Mouse (Mus musculus) midbrain, embryonic 10.5 days (tissue): Measurements from ENCODE around the gene Olfr1396. TPM values are rescaled to one million over a fixed set of nuclear protein-coding genes. Genes with fewer than 3 reads are reported as not detected.

ENCODE experiments used
- DNase-seq: peaks from one replicate; pipeline ENCODE4 v3.0.0-alpha.2; 2017; ENCODE audit warnings: low spot score
- H3K27ac ChIP-seq: fragments of 300-500 bp; sonication (generic); replicated peaks from 2 replicates; pipeline ENCODE4 v1.5.1; 2016; ENCODE audit warnings: mild to moderate bottlenecking
- H3K27me3 ChIP-seq: fragments of 300-500 bp; sonication (generic); 2 replicates; pipeline ENCODE4 v1.6.1; 2016; ENCODE audit warnings: low read depth, mild to moderate bottlenecking; ENCODE audit not compliant: poor library complexity, severe bottlenecking
- H3K36me3 ChIP-seq: fragments of 300-500 bp; sonication (generic); 2 replicates; pipeline ENCODE4 v1.6.1; 2016; ENCODE audit warnings: mild to moderate bottlenecking, moderate library complexity
- H3K4me1 ChIP-seq: fragments of 300-500 bp; sonication (generic); 2 replicates; pipeline ENCODE4 v1.6.1; 2016
- H3K4me3 ChIP-seq: fragments of 300-500 bp; sonication (generic); 2 replicates; pipeline ENCODE4 v1.5.1; 2016; ENCODE audit warnings: mild to moderate bottlenecking, moderate library complexity
- H3K9me3 ChIP-seq: fragments of 300-500 bp; sonication (generic); replicated peaks from 2 replicates; pipeline ENCODE4 v1.6.1; 2016; ENCODE audit warnings: mild to moderate bottlenecking
- WGBS: fragments of 180-500 bp; shearing (Covaris S2); methylation state at CpG from one replicate; pipeline ENCODE4 v1.1.7; 2016; 5-methylcytosine and 5-hydroxymethylcytosine counted together
- polyA plus RNA-seq: library from polyadenylated mRNA; unstranded; fragments of >200 nt; fragmentation: Nextera tagmentation; extraction: Ambion mirVana; gene quantifications from 2 replicates; pipeline ENCODE4 v1.2.1, GENCODE M21; 2016

Olfr1396 gene
- not detected in 2 replicates for polyA plus RNA-seq

- Histone ChIP-seq H3K4me1 (no peaks in the 10 kb centered on the region), H3K9me3 (no peaks in the 10 kb centered on the region), H3K27ac (no peak within 1 kb of the TSS), H3K36me3 (no peaks in the 10 kb centered on the region), H3K27me3 (no peaks in the 10 kb centered on the region), H3K4me3 (no peak within 1 kb of the TSS)
- no peak for DNase-seq
Observed at GRCm38 (mm10) chr11:49114774-49115173, at the start of gene Olfr1396. TSS of gene Olfr1396 (minus strand) at chr11:49114874.

GRCm38 (mm10) chr11:49156821-49157814 lies 42.4 kb upstream of the Olfr1396 start:
- H3K4me1 ChIP-seq = no peaks in the 10 kb centered on the region
- 91% methylated on average over 2 of the region's 2 CpGs for WGBS
- H3K4me3 ChIP-seq = no peak overlapping the region
- no peaks in the 10 kb centered on the region for H3K27me3 ChIP-seq
- no peak overlapping the region for H3K27ac ChIP-seq
- H3K9me3 ChIP-seq = 0 out of 2 replicates have a peak, but pooled peaks cover 5% of the 10 kb centered on the region
- no peaks in the 10 kb centered on the region for H3K36me3 ChIP-seq
- no peak for DNase-seq

- no peak within 1 kb of the TSS for H3K4me3 ChIP-seq
- H3K4me1 ChIP-seq = no peaks in the 10 kb centered on the region
- no peaks in the 10 kb centered on the region for H3K36me3 ChIP-seq
- no peaks in the 10 kb centered on the region for H3K27me3 ChIP-seq
- WGBS = 94% methylated on average over 1 of the region's 1 CpGs
- H3K27ac ChIP-seq = no peak within 1 kb of the TSS
- no peak for DNase-seq
- no peaks in the 10 kb centered on the region for H3K9me3 ChIP-seq
Observed at GRCm38 (mm10) chr11:49154077-49154476, 39.4 kb upstream of the Olfr1396 start, which contains the start of gene Olfr1394. TSS of gene Olfr1394 (plus strand) at chr11:49154377.

- 94% methylated on average over 6 of the region's 6 CpGs for WGBS
Observed at GRCm38 (mm10) chr11:49141974-49142373, 27.3 kb upstream of the Olfr1396 start, which contains the start of gene Olfr1395. TSS of gene Olfr1395 (plus strand) at chr11:49142274.

GRCm38 (mm10) chr11:49124169-49124568 lies 9.5 kb upstream of the Olfr1396 start:
- Histone ChIP-seq H3K4me3 (no peak overlapping the region), H3K27me3 (no peaks in the 10 kb centered on the region), H3K27ac (no peak overlapping the region), H3K36me3 (no peaks in the 10 kb centered on the region), H3K4me1 (no peaks in the 10 kb centered on the region), H3K9me3 (no peaks in the 10 kb centered on the region)
- DNase-seq = no peak
- 82% methylated on average over 2 of the region's 2 CpGs for WGBS

More at GRCm38 (mm10) chr11:49141974-49142373, 27.3 kb upstream of the Olfr1396 start, which contains the start of gene Olfr1395:
- Histone ChIP-seq H3K27me3 (no peaks in the 10 kb centered on the region), H3K9me3 (no peaks in the 10 kb centered on the region), H3K4me1 (no peaks in the 10 kb centered on the region), H3K27ac (no peak within 1 kb of the TSS), H3K4me3 (no peak within 1 kb of the TSS), H3K36me3 (no peaks in the 10 kb centered on the region)
- DNase-seq = no peak

GRCm38 (mm10) chr11:49119635-49120034 lies 5.0 kb upstream of the Olfr1396 start:
- Histone ChIP-seq H3K36me3 (no peaks in the 10 kb centered on the region), H3K27ac (no peak overlapping the region), H3K4me3 (no peak overlapping the region), H3K27me3 (no peaks in the 10 kb centered on the region), H3K4me1 (no peaks in the 10 kb centered on the region), H3K9me3 (no peaks in the 10 kb centered on the region)
- DNase-seq = no peak
- 76% methylated on average over 3 of the region's 3 CpGs for WGBS

GRCm38 (mm10) chr11:49114158-49114557 lies 516 bp downstream of the Olfr1396 start:
- no peak for DNase-seq
- Histone ChIP-seq H3K36me3 (no peaks in the 10 kb centered on the region), H3K27ac (no peak overlapping the region), H3K4me3 (no peak overlapping the region), H3K27me3 (no peaks in the 10 kb centered on the region), H3K9me3 (no peaks in the 10 kb centered on the region), H3K4me1 (no peaks in the 10 kb centered on the region)
- 75% methylated on average over 2 of the region's 2 CpGs for WGBS

GRCm38 (mm10) chr11:49112624-49113219 lies 2.0 kb downstream of the Olfr1396 start:
- Histone ChIP-seq H3K4me1 (0 out of 2 replicates have a peak, but pooled peaks cover 5% of the 10 kb centered on the region), H3K36me3 (no peaks in the 10 kb centered on the region), H3K27ac (no peak overlapping the region), H3K4me3 (no peak overlapping the region), H3K9me3 (no peaks in the 10 kb centered on the region), H3K27me3 (no peaks in the 10 kb centered on the region)
- WGBS = 89% methylated on average over 6 of the region's 6 CpGs
- DNase-seq = no peak

GRCm38 (mm10) chr11:49111000-49111399 lies 3.7 kb downstream of the Olfr1396 start:
- no peak overlapping the region for H3K27ac ChIP-seq
- DNase-seq = no peak
- H3K27me3 ChIP-seq = no peaks in the 10 kb centered on the region
- no peaks in the 10 kb centered on the region for H3K36me3 ChIP-seq
- no peak overlapping the region for H3K4me3 ChIP-seq
- H3K9me3 ChIP-seq = no peaks in the 10 kb centered on the region
- 74% methylated on average over 1 of the region's 1 CpGs for WGBS
- 0 out of 2 replicates have a peak, but pooled peaks cover 6% of the 10 kb centered on the region for H3K4me1 ChIP-seq

- Histone ChIP-seq H3K27me3 (no peaks in the 10 kb centered on the region), H3K4me1 (0 out of 2 replicates have a peak, but pooled peaks cover 6% of the 10 kb centered on the region), H3K9me3 (no peaks in the 10 kb centered on the region), H3K36me3 (no peaks in the 10 kb centered on the region), H3K27ac (no peak overlapping the region), H3K4me3 (no peak overlapping the region)
- no peak for DNase-seq
- WGBS = 42% methylated on average over 1 of the region's 1 CpGs
Observed at GRCm38 (mm10) chr11:49108833-49109232, 5.8 kb downstream of the Olfr1396 start.

GRCm38 (mm10) chr11:49107650-49108537 lies 6.8 kb downstream of the Olfr1396 start:
- Histone ChIP-seq H3K36me3 (no peaks in the 10 kb centered on the region), H3K27ac (no peak overlapping the region), H3K9me3 (no peaks in the 10 kb centered on the region), H3K27me3 (no peaks in the 10 kb centered on the region), H3K4me1 (peaks cover 8% of the 10 kb centered on the region; the same call in 1 of the 2 replicates), H3K4me3 (no peak overlapping the region)
- DNase-seq = no peak
- WGBS = 68% methylated on average over 10 of the region's 10 CpGs

GRCm38 (mm10) chr11:49105752-49106151 lies 8.9 kb downstream of the Olfr1396 start:
- no peaks in the 10 kb centered on the region for H3K9me3 ChIP-seq
- DNase-seq = no peak
- WGBS = 69% methylated on average over 1 of the region's 1 CpGs
- H3K27ac ChIP-seq = no peak overlapping the region
- peaks cover 12% of the 10 kb centered on the region; the same call in 1 of the 2 replicates for H3K4me1 ChIP-seq
- no peaks in the 10 kb centered on the region for H3K27me3 ChIP-seq
- no peak overlapping the region for H3K4me3 ChIP-seq
- H3K36me3 ChIP-seq = no peaks in the 10 kb centered on the region
